Mouse (Mus musculus): ENCODE results near the gene Ptcd2. TPM values are rescaled to one million over a fixed set of nuclear protein-coding genes. Genes with fewer than 3 reads are reported as not detected.

Ptcd2 gene
- 50.2 and 51.8 TPM in 2 replicates for polyA plus RNA-seq (2016; fragmentation: Nextera tagmentation; extraction: Ambion mirVana)

DNA sequence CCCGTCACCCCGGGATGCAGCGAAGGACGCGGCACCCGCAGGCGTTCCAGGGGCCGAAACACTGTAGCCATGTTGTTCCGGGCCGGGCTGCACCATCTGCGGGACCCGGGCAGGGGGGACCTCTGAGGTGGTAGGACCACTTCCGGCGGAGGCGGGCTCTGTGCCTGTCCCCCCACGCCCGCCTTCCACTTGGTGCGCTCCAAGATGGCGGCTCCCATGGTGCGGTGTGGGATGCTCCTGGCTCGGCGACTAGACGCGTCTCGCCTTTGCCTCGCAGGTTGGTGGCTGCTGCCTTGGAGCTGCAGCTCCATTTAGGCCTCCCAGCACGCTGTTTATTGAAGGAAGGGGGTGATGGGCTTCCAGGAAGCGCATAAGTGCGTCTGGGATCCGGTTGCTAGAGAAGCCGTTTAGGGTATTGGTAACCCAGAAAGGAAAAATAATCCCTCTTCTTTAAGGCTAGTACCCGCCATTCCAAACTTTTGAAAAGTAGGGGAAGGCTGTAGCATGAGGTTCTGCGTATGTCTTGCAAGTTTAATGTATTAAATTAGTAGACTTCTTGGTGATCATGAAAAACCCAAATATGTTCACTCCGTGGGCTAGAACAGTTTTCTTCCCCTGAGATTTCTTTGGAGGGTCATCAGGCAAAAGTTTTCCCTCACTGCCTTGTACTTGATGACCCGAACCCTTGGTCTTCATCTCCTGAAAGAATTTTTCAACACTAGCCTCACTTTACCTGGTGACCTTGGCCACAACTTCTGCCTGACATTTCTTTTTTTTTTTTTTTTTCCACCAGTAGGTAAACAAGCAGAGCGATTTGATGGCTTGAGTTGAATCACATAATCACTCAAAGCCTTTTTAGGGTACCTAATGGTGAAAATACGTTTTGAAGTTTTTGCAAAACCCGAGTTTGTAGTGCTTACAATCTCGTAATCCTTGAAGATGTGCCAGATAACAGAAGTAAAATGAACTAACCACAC, at the start of gene Ptcd2, which contains the start of gene Mrps27:
Gene Ptcd2, minus strand, starts transcription at position 107 of the 977 bp plus-strand sequence.
Gene Mrps27, plus strand, starts transcription at position 188 of the 977 bp plus-strand sequence.
- peaks cover 55% of the 10 kb centered on the region for H3K36me3 ChIP-seq
- DNase-seq (ENCODE audit: low spot score) = peak; percentile 98
- H3K27ac ChIP-seq = peak within 1 kb of the TSS; percentile 94
- H3K4me1 ChIP-seq (replicated peaks) = peaks cover 20% of the 10 kb centered on the region
- peak within 1 kb of the TSS; percentile 85 for H3K4me3 ChIP-seq
- no peaks in the 10 kb centered on the region for H3K9me3 ChIP-seq
- H3K27me3 ChIP-seq (ENCODE audit: insufficient read depth, poor library complexity, severe bottlenecking) = no peaks in the 10 kb centered on the region
- 4% methylated on average over 39 of the region's 39 CpGs for WGBS

DNA sequence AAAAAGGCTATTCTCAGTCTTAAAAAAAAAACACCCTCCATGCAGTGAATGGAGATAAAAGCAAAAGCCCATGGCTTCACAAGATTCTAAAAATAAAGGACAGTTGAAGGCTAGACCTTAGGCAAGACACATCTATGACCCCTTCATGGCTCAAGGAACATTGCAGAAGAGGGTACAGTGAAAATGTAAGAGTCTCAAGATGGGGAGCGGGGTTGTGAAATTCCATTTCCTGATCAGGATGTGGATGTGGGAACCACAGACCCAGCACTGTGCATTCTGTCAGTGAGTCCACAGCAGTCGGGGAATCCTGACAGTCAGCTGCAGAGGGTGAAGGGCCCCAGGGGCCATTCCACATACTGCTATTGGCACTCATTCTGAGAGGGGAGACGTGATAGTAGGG, 48.6 kb upstream of the Ptcd2 start:
- Histone ChIP-seq H3K4me3 (no peak overlapping the region), H3K27ac (no peak overlapping the region), H3K9me3 (no peaks in the 10 kb centered on the region), H3K27me3 (ENCODE audit: insufficient read depth, poor library complexity, severe bottlenecking) (no peaks in the 10 kb centered on the region), H3K36me3 (peaks cover 10% of the 10 kb centered on the region; the same call in 1 of the 2 replicates), H3K4me1 (replicated peaks) (peaks cover 28% of the 10 kb centered on the region)
- 89% methylated on average over 3 of the region's 3 CpGs for WGBS
- DNase-seq (ENCODE audit: low spot score) = no peak

DNA sequence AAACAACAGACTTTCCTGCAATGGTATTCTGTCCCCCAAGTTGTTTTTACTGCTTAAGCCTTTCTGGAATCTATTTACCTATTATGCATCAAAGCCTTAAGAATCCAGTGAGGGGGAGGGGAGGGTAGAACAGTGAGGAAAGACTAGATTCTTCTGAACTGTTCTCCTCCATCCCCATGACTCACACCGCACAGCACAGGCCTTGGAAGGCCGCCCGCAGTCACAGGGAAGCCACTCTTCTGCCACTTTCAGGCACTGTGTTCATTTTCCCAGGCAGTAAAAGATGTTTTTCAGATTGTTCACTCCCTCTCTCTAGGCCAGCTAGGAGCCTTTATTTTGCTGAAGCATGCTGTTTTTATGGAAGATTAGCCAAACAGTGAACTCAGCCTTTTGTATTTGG, 46.9 kb upstream of the Ptcd2 start:
- no peak overlapping the region for H3K4me3 ChIP-seq
- peaks cover 8% of the 10 kb centered on the region; the same call in 1 of the 2 replicates for H3K36me3 ChIP-seq
- peaks cover 16% of the 10 kb centered on the region for H3K4me1 ChIP-seq (replicated peaks)
- WGBS = 89% methylated on average over 3 of the region's 3 CpGs
- no peak for DNase-seq (ENCODE audit: low spot score)
- H3K27me3 ChIP-seq (ENCODE audit: insufficient read depth, poor library complexity, severe bottlenecking) = no peaks in the 10 kb centered on the region
- H3K9me3 ChIP-seq = no peaks in the 10 kb centered on the region
- no peak overlapping the region for H3K27ac ChIP-seq

DNA sequence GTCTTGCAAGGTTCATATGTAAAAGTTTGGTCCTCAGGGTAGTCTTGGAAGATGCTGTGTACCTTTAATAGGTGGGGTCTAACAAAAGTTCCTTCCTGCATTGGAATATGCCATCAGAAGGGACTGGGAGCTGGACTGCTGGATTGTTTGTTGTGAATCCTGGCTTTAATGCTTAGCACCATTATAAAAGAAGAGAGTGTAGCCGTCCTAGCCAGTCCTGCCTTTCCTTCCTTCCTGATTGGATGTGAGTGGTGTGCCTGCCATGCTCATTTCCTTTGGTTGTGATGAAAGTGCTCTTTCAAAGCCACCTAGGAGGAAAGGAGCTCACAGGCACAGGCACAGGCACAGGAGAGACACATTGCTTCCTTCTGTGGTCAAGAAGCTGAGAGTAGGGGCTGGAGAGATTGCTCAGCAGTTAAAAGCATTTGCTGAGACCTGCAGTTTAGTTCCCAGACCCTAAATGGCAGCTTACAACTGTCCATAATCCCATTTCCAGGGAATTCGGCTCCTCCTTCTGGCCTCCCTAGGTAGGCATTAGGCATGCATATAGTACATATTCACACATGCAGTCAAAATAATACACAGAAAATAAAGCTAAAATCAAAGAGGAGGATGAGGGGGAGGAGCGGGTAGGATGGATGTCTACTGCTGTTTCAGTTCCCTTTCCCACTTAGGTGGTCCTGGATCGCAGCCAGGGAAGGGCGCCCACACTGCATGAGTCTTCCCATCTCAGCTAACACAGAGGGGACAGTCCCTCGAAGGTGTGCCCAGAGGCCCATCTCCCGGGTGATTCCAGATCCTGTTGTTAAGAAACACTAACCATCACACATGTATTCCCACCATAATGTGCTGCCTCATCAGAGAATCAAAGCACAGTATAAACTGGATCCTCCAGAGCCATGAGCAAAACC, 43.7 kb upstream of the Ptcd2 start:
- no peak for DNase-seq (ENCODE audit: low spot score)
- no peaks in the 10 kb centered on the region; the same call in 1 of the 2 replicates for H3K4me1 ChIP-seq (replicated peaks)
- H3K9me3 ChIP-seq = no peaks in the 10 kb centered on the region
- H3K27me3 ChIP-seq (ENCODE audit: insufficient read depth, poor library complexity, severe bottlenecking) = no peaks in the 10 kb centered on the region
- WGBS = 92% methylated on average over 7 of the region's 7 CpGs
- H3K27ac ChIP-seq = no peak overlapping the region
- no peak overlapping the region for H3K4me3 ChIP-seq
- peaks cover 13% of the 10 kb centered on the region for H3K36me3 ChIP-seq

DNA sequence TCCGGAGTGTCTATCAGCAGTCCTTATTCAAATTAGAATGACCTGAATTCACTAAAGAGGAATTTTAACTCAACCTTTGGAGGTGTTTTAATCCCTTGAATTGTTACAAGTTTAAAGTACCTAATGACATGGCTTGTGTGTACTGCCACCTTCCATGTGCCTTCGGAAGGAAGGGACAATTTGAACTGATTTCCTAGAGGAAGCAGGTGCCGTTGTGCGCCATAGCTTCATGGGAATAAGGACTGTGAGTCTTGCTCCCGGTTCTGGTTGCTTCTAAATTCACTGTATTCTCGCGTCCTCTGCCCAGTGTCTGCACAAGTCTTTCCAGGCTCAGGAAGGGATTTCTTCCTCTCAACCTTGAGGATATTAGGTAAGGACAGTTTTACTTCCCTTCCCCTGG, 41.8 kb upstream of the Ptcd2 start:
- Histone ChIP-seq H3K27ac (no peak overlapping the region), H3K9me3 (no peaks in the 10 kb centered on the region), H3K4me1 (replicated peaks) (no peaks in the 10 kb centered on the region; the same call in 1 of the 2 replicates), H3K27me3 (ENCODE audit: insufficient read depth, poor library complexity, severe bottlenecking) (no peaks in the 10 kb centered on the region), H3K36me3 (peaks cover 13% of the 10 kb centered on the region), H3K4me3 (no peak overlapping the region)
- 89% methylated on average over 7 of the region's 7 CpGs for WGBS
- DNase-seq (ENCODE audit: low spot score) = no peak

DNA sequence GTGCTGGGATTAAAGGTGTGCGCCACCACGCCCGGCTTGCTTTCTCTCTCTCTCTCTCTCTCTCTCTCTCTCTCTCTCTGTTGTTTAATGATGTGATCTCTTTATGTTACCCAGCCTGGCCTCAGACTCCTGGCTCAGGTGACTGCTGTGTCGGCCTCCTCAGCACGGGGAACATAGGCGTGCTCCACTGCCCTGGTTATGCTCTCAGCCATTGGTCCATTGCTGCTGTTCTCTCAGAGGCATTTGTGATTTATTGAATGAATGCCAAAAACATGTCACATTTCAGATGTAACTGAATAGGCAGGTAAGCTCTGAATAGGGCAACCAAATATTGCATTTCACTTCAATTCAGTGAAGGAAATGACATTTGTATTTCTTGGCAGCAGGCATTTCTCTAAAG, 41.4 kb upstream of the Ptcd2 start:
- H3K27me3 ChIP-seq (ENCODE audit: insufficient read depth, poor library complexity, severe bottlenecking) = no peaks in the 10 kb centered on the region
- H3K36me3 ChIP-seq = peaks cover 10% of the 10 kb centered on the region
- 93% methylated on average over 6 of the region's 6 CpGs for WGBS
- no peak overlapping the region for H3K4me3 ChIP-seq
- H3K27ac ChIP-seq = no peak overlapping the region
- no peak for DNase-seq (ENCODE audit: low spot score)
- H3K9me3 ChIP-seq = no peaks in the 10 kb centered on the region
- H3K4me1 ChIP-seq (replicated peaks) = no peaks in the 10 kb centered on the region; the same call in 1 of the 2 replicates

DNA sequence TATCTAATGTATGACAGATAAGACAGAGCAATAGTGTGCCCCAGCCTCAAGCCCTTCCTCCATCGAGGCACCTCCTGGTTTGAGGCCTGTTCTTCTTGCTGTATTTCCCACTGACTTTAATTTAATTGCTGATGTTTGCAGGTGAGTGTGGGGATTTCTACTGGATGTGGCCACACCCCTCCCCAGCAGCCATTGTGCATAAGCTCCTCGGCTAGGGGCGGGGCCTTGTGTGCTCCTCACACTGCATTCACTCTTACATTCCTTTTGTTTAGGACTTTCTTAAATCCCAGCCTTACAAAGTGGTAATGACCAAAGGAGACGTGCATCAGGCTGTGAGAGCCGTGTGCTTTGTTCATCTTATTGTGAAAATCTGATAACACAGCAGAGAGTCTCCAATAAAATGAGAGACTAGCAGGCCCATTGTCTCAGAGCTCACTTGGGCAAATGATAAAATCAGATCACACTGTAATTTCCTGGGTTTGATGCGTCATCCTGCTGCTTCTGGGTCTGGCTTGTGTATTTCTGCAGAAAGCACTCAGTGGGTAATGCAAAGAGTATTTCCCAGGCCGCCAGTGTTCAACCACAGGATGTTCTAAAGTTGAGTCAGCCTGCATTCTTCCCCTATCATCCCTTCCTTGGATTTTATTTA, 40.2 kb upstream of the Ptcd2 start:
- 70% methylated on average over 7 of the region's 7 CpGs for WGBS
- no peak overlapping the region for H3K27ac ChIP-seq
- H3K27me3 ChIP-seq (ENCODE audit: insufficient read depth, poor library complexity, severe bottlenecking) = no peaks in the 10 kb centered on the region
- H3K36me3 ChIP-seq = peaks cover 13% of the 10 kb centered on the region; the same call in 1 of the 2 replicates
- no peaks in the 10 kb centered on the region; the same call in 1 of the 2 replicates for H3K4me1 ChIP-seq (replicated peaks)
- DNase-seq (ENCODE audit: low spot score) = no peak
- H3K9me3 ChIP-seq = no peaks in the 10 kb centered on the region
- H3K4me3 ChIP-seq = no peak overlapping the region

DNA sequence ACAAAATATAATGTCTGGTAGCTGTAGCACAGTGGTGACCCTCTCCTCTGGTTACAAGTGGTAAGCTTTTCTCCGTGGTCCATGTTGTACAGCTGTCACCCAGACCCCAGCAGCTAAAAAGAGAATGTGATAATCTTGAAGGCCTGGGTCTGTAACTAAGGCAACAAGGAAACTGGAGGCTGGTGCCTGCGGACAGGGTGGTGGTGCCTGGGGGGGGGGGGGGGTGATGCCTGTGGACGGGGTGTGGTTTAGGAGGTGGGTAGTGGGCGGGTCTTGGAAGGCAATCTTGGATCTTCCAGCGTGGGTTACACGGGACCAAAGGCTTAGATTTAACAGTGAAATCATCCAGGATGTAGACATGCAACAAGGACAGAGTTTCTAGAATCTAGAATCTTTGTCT, 37.9 kb upstream of the Ptcd2 start:
- H3K27me3 ChIP-seq (ENCODE audit: insufficient read depth, poor library complexity, severe bottlenecking) = no peaks in the 10 kb centered on the region
- no peak overlapping the region for H3K27ac ChIP-seq
- DNase-seq (ENCODE audit: low spot score) = no peak
- peaks cover 16% of the 10 kb centered on the region; the same call in 1 of the 2 replicates for H3K36me3 ChIP-seq
- 72% methylated on average over 6 of the region's 6 CpGs for WGBS
- no peak overlapping the region for H3K4me3 ChIP-seq
- H3K4me1 ChIP-seq (replicated peaks) = no peaks in the 10 kb centered on the region; the same call in 1 of the 2 replicates
- no peaks in the 10 kb centered on the region for H3K9me3 ChIP-seq

DNA sequence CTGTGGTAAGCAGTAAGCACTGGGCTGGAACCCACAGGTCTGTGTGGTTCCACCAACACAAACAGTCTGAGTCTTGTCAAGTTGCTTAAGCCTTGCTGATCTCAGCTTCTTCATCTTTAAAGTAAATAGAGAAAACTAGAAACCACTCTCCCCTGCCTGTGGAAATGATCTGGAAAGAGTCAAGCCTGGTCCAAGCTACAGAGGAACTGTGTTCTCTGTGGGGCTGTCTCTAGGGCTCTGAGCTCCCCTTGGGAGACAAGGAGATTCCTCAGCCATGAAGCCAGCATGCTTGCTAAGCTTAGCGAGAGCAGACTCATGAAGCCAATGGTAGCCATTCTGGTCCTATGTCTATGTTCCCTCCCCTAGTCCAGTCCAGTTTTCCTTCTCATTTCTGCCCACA, 33.7 kb upstream of the Ptcd2 start:
- Histone ChIP-seq H3K4me1 (replicated peaks) (no peaks in the 10 kb centered on the region), H3K4me3 (no peak overlapping the region), H3K27ac (no peak overlapping the region), H3K27me3 (ENCODE audit: insufficient read depth, poor library complexity, severe bottlenecking) (no peaks in the 10 kb centered on the region), H3K36me3 (peaks cover 15% of the 10 kb centered on the region), H3K9me3 (no peaks in the 10 kb centered on the region)
- WGBS = 91% methylated on average over 1 of the region's 1 CpGs
- DNase-seq (ENCODE audit: low spot score) = no peak

DNA sequence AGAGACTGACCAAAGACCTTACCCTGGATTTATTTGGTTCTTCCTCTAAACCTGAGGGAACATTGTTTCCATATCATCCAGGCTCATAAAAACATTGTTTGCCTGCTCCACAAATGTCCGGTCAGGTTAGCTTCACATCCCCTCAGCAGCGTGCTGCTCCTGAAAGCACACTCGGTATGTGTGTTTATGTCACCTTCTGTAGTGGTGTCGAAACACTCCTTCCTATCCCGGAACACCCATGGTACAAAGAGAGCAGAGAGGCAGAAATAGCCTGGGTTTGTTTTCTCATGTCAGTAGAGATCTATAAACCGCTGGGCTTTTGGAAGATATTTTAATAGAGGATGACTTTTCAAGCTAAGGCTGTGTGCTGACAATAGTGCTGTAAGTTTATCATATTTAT, 32.5 kb upstream of the Ptcd2 start:
- no peaks in the 10 kb centered on the region for H3K27me3 ChIP-seq (ENCODE audit: insufficient read depth, poor library complexity, severe bottlenecking)
- H3K27ac ChIP-seq = no peak overlapping the region
- peaks cover 22% of the 10 kb centered on the region for H3K36me3 ChIP-seq
- DNase-seq (ENCODE audit: low spot score) = no peak
- 90% methylated on average over 6 of the region's 6 CpGs for WGBS
- no peaks in the 10 kb centered on the region for H3K4me1 ChIP-seq (replicated peaks)
- H3K9me3 ChIP-seq = no peaks in the 10 kb centered on the region
- no peak overlapping the region for H3K4me3 ChIP-seq

DNA sequence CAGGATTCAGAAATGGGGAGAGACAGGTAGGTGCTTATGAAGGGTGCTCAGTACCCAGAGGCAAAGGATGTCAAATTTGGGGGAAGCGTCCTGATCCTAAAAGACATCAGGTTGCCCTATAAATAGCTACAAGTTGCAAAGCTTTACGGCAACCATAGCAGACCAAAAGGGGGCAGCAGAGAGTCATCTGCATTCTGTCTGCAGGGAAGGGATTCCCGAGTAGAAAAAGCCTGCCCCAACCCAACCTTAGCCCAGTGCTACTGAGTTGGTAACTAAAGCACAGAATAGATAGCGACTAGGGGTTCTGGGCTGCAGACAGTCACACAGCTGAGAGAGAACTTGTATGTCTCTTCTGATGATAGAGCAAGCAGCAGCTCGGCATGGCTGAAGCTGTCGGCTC, 31.0 kb upstream of the Ptcd2 start:
- DNase-seq (ENCODE audit: low spot score) = peak; percentile 77
- no peaks in the 10 kb centered on the region for H3K4me1 ChIP-seq (replicated peaks)
- 37% methylated on average over 6 of the region's 6 CpGs for WGBS
- no peaks in the 10 kb centered on the region for H3K9me3 ChIP-seq
- peaks cover 23% of the 10 kb centered on the region; the same call in 1 of the 2 replicates for H3K36me3 ChIP-seq
- no peak overlapping the region for H3K4me3 ChIP-seq
- no peak overlapping the region for H3K27ac ChIP-seq
- H3K27me3 ChIP-seq (ENCODE audit: insufficient read depth, poor library complexity, severe bottlenecking) = no peaks in the 10 kb centered on the region

DNA sequence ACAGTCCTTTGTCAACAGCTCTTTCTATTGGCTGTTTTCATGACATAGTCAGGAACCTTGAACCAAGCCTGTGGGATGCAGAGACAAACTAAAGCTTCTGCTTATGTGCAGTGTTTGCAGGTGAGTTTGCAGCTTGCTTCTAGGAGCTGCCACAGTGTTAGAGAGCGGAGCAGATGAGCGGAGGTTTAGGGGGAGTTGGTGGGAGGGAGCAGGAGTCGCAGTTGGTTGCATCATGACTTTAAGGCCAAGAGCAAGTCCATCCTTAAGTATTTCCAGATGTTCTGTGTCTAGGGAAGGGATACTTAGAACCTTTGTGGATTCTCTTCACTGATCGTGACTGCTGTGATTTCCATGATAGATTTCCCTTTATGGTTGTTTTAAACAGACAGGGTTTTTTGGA, 29.7 kb upstream of the Ptcd2 start:
- no peak overlapping the region for H3K27ac ChIP-seq
- H3K36me3 ChIP-seq = peaks cover 16% of the 10 kb centered on the region; the same call in 1 of the 2 replicates
- WGBS = 73% methylated on average over 4 of the region's 4 CpGs

More for the DNA sequence above, 29.7 kb upstream of the Ptcd2 start:
- no peak for DNase-seq (ENCODE audit: low spot score)
- Histone ChIP-seq H3K27me3 (ENCODE audit: insufficient read depth, poor library complexity, severe bottlenecking) (no peaks in the 10 kb centered on the region), H3K4me1 (replicated peaks) (0 out of 2 replicates have a peak, but pooled peaks cover 2% of the 10 kb centered on the region), H3K9me3 (no peaks in the 10 kb centered on the region), H3K4me3 (no peak overlapping the region)
